Mouse (Mus musculus) adrenal gland, postnatal 36 days (tissue): ENCODE results near the gene Lrr1. TPM values are rescaled to one million over a fixed set of nuclear protein-coding genes. Genes with fewer than 3 reads are reported as not detected.
A peak's percentile ranks its signal among the peaks of the same experiment; 100 is the strongest.

ENCODE experiments used
- DNase-seq, 2 experiments: peaks; one replicate each; pipeline ENCODE4 v3.0.0; 2021; ENCODE audit warnings: mixed read lengths in 1 of 2
- microRNA-seq: library from miRNA; unstranded; fragments of <30 nt; microRNA quantifications from one replicate; pipeline ENCODE4 v1.2.0, GENCODE M21; 2021
- total RNA-seq, 2 experiments: library from RNA; stranded (reverse); gene quantifications; 2 replicates each; pipeline ENCODE4 v1.2.3; 2021

The Lrr1 gene
- total RNA-seq, 2 experiments from 2014 or later, result 0.46 to 0.86 TPM

GRCm38 (mm10) chr12:69198164-69198535 is 29.5 kb downstream of the Lrr1 start, which contains the start of gene Dnaaf2:
Dnaaf2 (minus strand) TSS chr12:69198429.
- DNase-seq, result peak; percentile 89

GRCm38 (mm10) chr12:69198985-69199384 is 30.4 kb downstream of the Lrr1 start:
- DNase-seq, result no peak

GRCm38 (mm10) chr12:69204052-69204833 is 35.6 kb downstream of the Lrr1 start, which contains the start of gene Gm49384:
Gm49384 (minus strand) TSS chr12:69204267.
- DNase-seq, result no peak

- DNase-seq, result no peak
Observed at GRCm38 (mm10) chr12:69207396-69207795, 38.8 kb downstream of the Lrr1 start.

GRCm38 (mm10) chr12:69207926-69208325 is 39.3 kb downstream of the Lrr1 start:
- no peak for DNase-seq

GRCm38 (mm10) chr12:69208520-69208919 is 39.9 kb downstream of the Lrr1 start:
- DNase-seq, result no peak

GRCm38 (mm10) chr12:69210056-69210979 is 41.7 kb downstream of the Lrr1 start:
- DNase-seq, result peak in 1 of 2 experiments; percentile 21

GRCm38 (mm10) chr12:69211057-69211456 is 42.4 kb downstream of the Lrr1 start:
- DNase-seq, result no peak

- no peak for DNase-seq
Observed at GRCm38 (mm10) chr12:69213186-69213777, 44.7 kb downstream of the Lrr1 start.

- DNase-seq, result no peak
Observed at GRCm38 (mm10) chr12:69214393-69214792, 45.8 kb downstream of the Lrr1 start.

- peak; percentile 73 to 75 for DNase-seq
Observed at GRCm38 (mm10) chr12:69215000-69215785, 46.6 kb downstream of the Lrr1 start.

GRCm38 (mm10) chr12:69216587-69216986 is 48.0 kb downstream of the Lrr1 start:
- no peak for DNase-seq

- DNase-seq, result no peak
Observed at GRCm38 (mm10) chr12:69220613-69221277, 52.1 kb downstream of the Lrr1 start.

GRCm38 (mm10) chr12:69227776-69228466 is 59.3 kb downstream of the Lrr1 start, which contains the start of gene Pole2:
Pole2 (minus strand) TSS chr12:69228195.
- peak; percentile 91 to 95 for DNase-seq

Small RNA genes within 50 kb of the gene (microRNA-seq; reads per million reads assigned to microRNA genes)
- gene Gm47287, result not detected
- gene Gm47295, result 3.5 reads per million, percentile 9 among the genes with 10 or more reads in this experiment

Other genes with a start within 250 kb of the Lrr1 start
- gene Rps29, start 9.6 kb upstream of the Lrr1 start, total RNA-seq, result 1,000 to 10,000 TPM; 1,319 to 1,411 TPM
- gene Rpl36al, start 15.3 kb downstream of the Lrr1 start, total RNA-seq, result 100 to 1,000 TPM; 617 to 646 TPM
- 10 to 100 TPM; 68.5 to 76.3 TPM for gene Mgat2, start 15.3 kb downstream of the Lrr1 start, total RNA-seq
- 1 to 10 TPM; 4.9 to 6.3 TPM for gene Gm49383, start 28.3 kb downstream of the Lrr1 start, total RNA-seq
- 1 to 10 TPM in 1 of 2 experiments, under 1 TPM in 1; 0.93 to 1.2 TPM for gene Dnaaf2, start 29.6 kb downstream of the Lrr1 start, total RNA-seq
- 1 to 10 TPM; 4.8 to 5.7 TPM for gene Gm49384, start 35.5 kb downstream of the Lrr1 start, total RNA-seq
- gene Pole2, start 59.4 kb downstream of the Lrr1 start, total RNA-seq, result 1 to 10 TPM; 3.0 TPM
- gene Klhdc1, start 72.4 kb downstream of the Lrr1 start, total RNA-seq, result 1 to 10 TPM; 4.9 to 8.0 TPM
- 10 to 100 TPM; 58.1 to 69.0 TPM for gene Klhdc2, start 127.9 kb downstream of the Lrr1 start, total RNA-seq
- gene Nemf, start 188.4 kb downstream of the Lrr1 start, total RNA-seq, result 10 to 100 TPM; 43.7 to 45.6 TPM
- gene Arf6, start 203.3 kb downstream of the Lrr1 start, total RNA-seq, result 100 to 1,000 TPM; 114 to 154 TPM
- gene Gm9887, start 203.6 kb downstream of the Lrr1 start, total RNA-seq, result 1 to 10 TPM in 1 of 2 experiments, not detected in 1; 1.1 TPM